Mouse (Mus musculus): ENCODE data around the gene Abcg4. TPM values are rescaled to one million over a fixed set of nuclear protein-coding genes. Genes with fewer than 3 reads are reported as not detected.

Abcg4 gene
- total and polyA plus RNA-seq, 3 experiments: 4.1 to 17.1 TPM; not detected in 1

GRCm38 (mm10) chr9:44326371-44327063 lies 38.1 kb upstream of the Abcg4 start:
- Histone ChIP-seq H3K27me3 (ENCODE audit: control insufficient read depth in 1 of 2, insufficient read depth in 2 of 2, low read length in 2 of 2) (no peaks in the 10 kb centered on the region), H3K4me3 (ENCODE audit: control insufficient read depth in 1 of 2, insufficient read depth in 1 of 2, low read depth in 2 of 2, low read length in 2 of 2) (peak overlapping the region; percentile 54 to 82), H3K36me3 (ENCODE audit: control insufficient read depth in 1 of 2, insufficient read depth in 2 of 2, low read length in 2 of 2) (peaks cover 0 to 3% of the 10 kb centered on the region in 2 experiments; a peak in 1 of 4 replicates), H3K27ac (ENCODE audit: control insufficient read depth, low read depth, low read length) (peak overlapping the region; percentile 96), H3K9ac (ENCODE audit: control insufficient read depth, low read depth, low read length, poor library complexity, severe bottlenecking) (peak overlapping the region; percentile 90), H3K4me1 (ENCODE audit: control insufficient read depth in 1 of 2, insufficient read depth in 2 of 2, low read length in 2 of 2) (peaks cover 2 to 9% of the 10 kb centered on the region in 2 experiments; a peak in 3 of 4 replicates), H3K79me2 (ENCODE audit: control insufficient read depth, insufficient read depth, low read length, poor library complexity) (peaks cover 11% of the 10 kb centered on the region; the same call in 1 of the 2 replicates), H3K9me3 (replicated peaks; ENCODE audit: insufficient read depth, low read length) (no peaks in the 10 kb centered on the region)
- DNase-seq (ENCODE audit: low read depth, low spot score): peak; percentile 94
- TF ChIP-seq JUND (IDR thresholded peaks at IDR 0.05; ENCODE audit: low read depth, low read length) (no peak), ZMIZ1 (IDR thresholded peaks at IDR 0.05; ENCODE audit: low read depth, low read length) (no peak), USF1 (IDR thresholded peaks at IDR 0.05; ENCODE audit: low read depth, low read length) (peak; percentile 93), ZNF384 (IDR thresholded peaks at IDR 0.05; ENCODE audit: low read depth, low read length) (0 out of 2 replicates have a peak, but pooled peaks have one; percentile 40), MYC (IDR thresholded peaks at IDR 0.05; ENCODE audit: low read depth, low read length) (peak; percentile 100), MAX (IDR thresholded peaks at IDR 0.05; ENCODE audit: low read length) (peak; percentile 98), NRF1 (IDR thresholded peaks at IDR 0.05; ENCODE audit: insufficient read depth, low read depth, low read length, poor library complexity, severe bottlenecking) (peak; percentile 45; the same call in 1 of the 2 replicates), CTCF (IDR thresholded peaks at IDR 0.05 in 2 of 3, conservative IDR thresholded peaks at IDR 0.05 in 1 of 3; ENCODE audit: control insufficient read depth in 1 of 3, insufficient read depth in 1 of 3, low read depth in 2 of 3, low read length in 3 of 3, poor library complexity in 1 of 3, severe bottlenecking in 1 of 3) (no peak), ETS1 (IDR thresholded peaks at IDR 0.05; ENCODE audit: low read depth, low read length) (no peak), GABPA (IDR thresholded peaks at IDR 0.05; ENCODE audit: low read depth, low read length) (no peak), UBTF (IDR thresholded peaks at IDR 0.05; ENCODE audit: borderline replicate concordance, insufficient read depth, low read depth, low read length) (peak; percentile 87; the same call in 1 of the 2 replicates), HCFC1 (IDR thresholded peaks at IDR 0.05; ENCODE audit: low read depth, low read length) (peak; percentile 98), BHLHE40 (IDR thresholded peaks at IDR 0.05; ENCODE audit: borderline replicate concordance, low read depth, low read length) (no peak), ZC3H11A (IDR thresholded peaks at IDR 0.05; ENCODE audit: low read depth, low read length) (no peak), MEF2A (IDR thresholded peaks at IDR 0.05; ENCODE audit: extremely low read depth, insufficient replicate concordance, low read depth, low read length, poor library complexity, severe bottlenecking) (no peak), MXI1 (IDR thresholded peaks at IDR 0.05; ENCODE audit: low read depth, low read length) (peak; percentile 99), POLR2A (IDR thresholded peaks at IDR 0.05; ENCODE audit: control insufficient read depth in 1 of 2, insufficient read depth in 1 of 2, low read depth in 1 of 2, low read length in 2 of 2, poor library complexity in 1 of 2) (peak in 1 of 2 experiments; percentile 61; a peak in 1 of 4 replicates), CHD2 (IDR thresholded peaks at IDR 0.05; ENCODE audit: low read length) (no peak), MAZ (IDR thresholded peaks at IDR 0.05; ENCODE audit: low read depth, low read length) (0 out of 2 replicates have a peak, but pooled peaks have one; percentile 17), ZKSCAN1 (IDR thresholded peaks at IDR 0.05; ENCODE audit: low read depth, low read length) (no peak), MAFK (IDR thresholded peaks at IDR 0.05; ENCODE audit: borderline replicate concordance, low read depth, low read length) (no peak), RAD21 (IDR thresholded peaks at IDR 0.05; ENCODE audit: low read depth, low read length) (no peak), TAL1 (IDR thresholded peaks at IDR 0.05; ENCODE audit: low read length) (no peak), USF2 (IDR thresholded peaks at IDR 0.05; ENCODE audit: borderline replicate concordance in 1 of 2, insufficient read depth in 1 of 2, low read depth in 1 of 2, low read length in 2 of 2) (no peak), ELF1 (IDR thresholded peaks at IDR 0.05; ENCODE audit: low read depth, low read length) (peak; percentile 77), NELFE (IDR thresholded peaks at IDR 0.05; ENCODE audit: low read depth, low read length) (peak; percentile 53), POLR2AphosphoS2 (IDR thresholded peaks at IDR 0.05; ENCODE audit: low read length) (no peak), CHD1 (IDR thresholded peaks at IDR 0.05; ENCODE audit: low read depth, low read length) (no peak; the same call in 1 of the 2 replicates), POLR2AphosphoS5 (IDR thresholded peaks at IDR 0.05; ENCODE audit: borderline replicate concordance, low read depth, low read length) (no peak), SMC3 (IDR thresholded peaks at IDR 0.05; ENCODE audit: low read depth, low read length) (no peak), EP300 (IDR thresholded peaks at IDR 0.05; ENCODE audit: low read depth in 1 of 2, low read length in 2 of 2) (no peak), E2F4 (IDR thresholded peaks at IDR 0.05; ENCODE audit: borderline replicate concordance, low read depth, low read length) (no peak), SIN3A (IDR thresholded peaks at IDR 0.05; ENCODE audit: low read length) (peak; percentile 98), MYB (IDR thresholded peaks at IDR 0.05; ENCODE audit: low read depth, low read length) (no peak), KAT2A (conservative IDR thresholded peaks at IDR 0.05; ENCODE audit: low read depth, low read length) (peak; percentile 91), TBP (IDR thresholded peaks at IDR 0.05; ENCODE audit: low read depth, low read length) (peak; percentile 64)

Measured in MEL (cell line).